Mouse (Mus musculus): Measurements from ENCODE around the gene Ano10.

DNA sequence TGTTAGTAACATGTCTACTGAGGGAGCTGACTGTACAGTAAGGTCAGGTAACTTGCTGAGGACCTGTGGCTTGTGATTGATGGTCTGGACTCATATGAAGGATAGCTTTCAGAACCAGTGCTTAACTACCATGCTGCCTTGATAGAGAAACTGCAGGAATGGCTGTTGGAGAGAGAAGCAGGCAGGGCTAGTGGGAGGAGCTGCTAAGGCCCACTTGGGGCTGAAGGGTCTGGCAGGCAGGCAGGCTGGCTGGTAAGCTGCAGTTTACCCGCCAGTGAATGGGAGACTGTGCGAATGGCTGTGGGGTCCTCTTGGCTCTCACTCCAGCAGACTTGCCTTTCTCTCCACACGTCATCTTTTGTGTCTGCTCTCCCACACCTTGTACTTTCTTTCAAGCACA lies 163.6 kb downstream of the Ano10 start:
- TF ChIP-seq CTCF (IDR thresholded peaks at IDR 0.05; ENCODE audit: low read depth, low read length) (no peak), POLR2A (IDR thresholded peaks at IDR 0.05; ENCODE audit: extremely low read depth, insufficient read depth, low read length) (no peak)
